Mouse (Mus musculus) erythroblast, embryonic 14.5 days (primary cell): ENCODE data around the gene Aph1a.

Experiments used
- GATA1 ChIP-seq: IDR thresholded peaks from 2 replicates; pipeline ENCODE4 v1.6.1; 2012; ENCODE audit warnings: low read length, inconsistent platforms, mixed read lengths
- TAL1 ChIP-seq: IDR thresholded peaks from 3 replicates; pipeline ENCODE4 v1.6.1; 2012; ENCODE audit warnings: low read length, inconsistent platforms, mixed read lengths

- TF ChIP-seq GATA1 (no peak), TAL1 (no peak)
Measured at GRCm38 (mm10) chr3:95934448-95934847, 40.7 kb downstream of the Aph1a start.
